Comparison of ENCODE assay signal across 8 mouse cellular contexts in genomic region chr12:106478381-106478781, GRCm38 (mm10).
DNase-seq lines count a peak whose midpoint lies in the region; ATAC-seq and TF ChIP-seq lines count a peak whose summit lies in the region.

No protein-coding gene starts in this region.

- peak overlapping the region; percentile 55 for H3K4me3 ChIP-seq in liver, adult 2 months (ENCODE audit: insufficient read depth, low read depth, low read length)
- peak overlapping the region; percentile 49 for H3K4me3 ChIP-seq in embryonic facial prominence, embryonic 10.5 days
- peak overlapping the region; percentile 23 for H3K4me3 ChIP-seq in limb, embryonic 12.5 days (replicated peaks)
- H3K4me3 ChIP-seq in olfactory bulb, adult 2 months (ENCODE audit: insufficient read depth, low read depth, low read length): peak overlapping the region; percentile 42

- no peaks in the 10 kb centered on the region for H3K9me3 ChIP-seq in embryonic facial prominence, embryonic 10.5 days
- no peaks in the 10 kb centered on the region for H3K9me3 ChIP-seq in limb, embryonic 12.5 days

- DNase-seq in liver, adult 2 months (ENCODE audit: extremely low read depth, low read depth, low spot score): peak; percentile 70
- no peak for DNase-seq in liver
- peak; percentile 63 for DNase-seq in embryonic facial prominence, embryonic 10.5 days (ENCODE audit: low spot score)
- DNase-seq in lung, adult 18-20 months: no peak
- no peak for DNase-seq in heart, postnatal 36 days
- no peak for DNase-seq in gastrocnemius, adult 18-20 months (ENCODE audit: low spot score)

- H3K36me3 ChIP-seq in liver, adult 2 months (ENCODE audit: control insufficient read depth, insufficient read depth, low read length): no peaks in the 10 kb centered on the region
- H3K36me3 ChIP-seq in embryonic facial prominence, embryonic 10.5 days (replicated peaks): no peaks in the 10 kb centered on the region
- H3K36me3 ChIP-seq in limb, embryonic 12.5 days: no peaks in the 10 kb centered on the region

- H3K4me1 ChIP-seq in liver, adult 2 months (ENCODE audit: control insufficient read depth, insufficient read depth, low read length): peaks cover 9% of the 10 kb centered on the region; the same call in 1 of the 2 replicates
- peaks cover 72% of the 10 kb centered on the region for H3K4me1 ChIP-seq in embryonic facial prominence, embryonic 10.5 days
- peaks cover 17% of the 10 kb centered on the region for H3K4me1 ChIP-seq in limb, embryonic 12.5 days (replicated peaks)
- H3K4me1 ChIP-seq in olfactory bulb, adult 2 months (ENCODE audit: control insufficient read depth, insufficient read depth, low read length): peaks cover 14% of the 10 kb centered on the region

- no peaks in the 10 kb centered on the region for H3K79me2 ChIP-seq in liver, adult 2 months (ENCODE audit: control insufficient read depth, insufficient read depth, low read length)

- intact Hi-C loops in heart, postnatal 36 days (cut with DNase I): no loop called here

- H3K27ac ChIP-seq in liver, adult 2 months (replicated peaks; ENCODE audit: insufficient read depth, low read depth, low read length): peak overlapping the region; percentile 96
- H3K27ac ChIP-seq in embryonic facial prominence, embryonic 10.5 days (replicated peaks): 0 out of 2 replicates have a peak overlapping the region, but pooled peaks have one; percentile 14
- no peak overlapping the region for H3K27ac ChIP-seq in limb, embryonic 12.5 days
- H3K27ac ChIP-seq in olfactory bulb, adult 2 months (ENCODE audit: insufficient read depth, low read depth, low read length): peak overlapping the region; percentile 69

- TF ChIP-seq POLR2A in liver, adult 2 months (IDR thresholded peaks at IDR 0.05; ENCODE audit: extremely low read depth, insufficient read depth, low read length): no peak
- no peak for TF ChIP-seq POLR2A in olfactory bulb, adult 2 months (IDR thresholded peaks at IDR 0.05; ENCODE audit: insufficient read depth, low read depth, low read length)

- H3K9ac ChIP-seq in liver, adult 2 months (ENCODE audit: low read depth, low read length): peak overlapping the region; percentile 67
- H3K9ac ChIP-seq in limb, embryonic 12.5 days (replicated peaks): 0 out of 2 replicates have a peak overlapping the region, but pooled peaks have one; percentile 18

- WGBS in liver, adult 2 months: under 1% methylated on average over 18 of the region's 18 CpGs
- under 1% methylated on average over 18 of the region's 18 CpGs for WGBS in embryonic facial prominence, embryonic 10.5 days
- under 1% methylated on average over 18 of the region's 18 CpGs for WGBS in limb, embryonic 12.5 days
- under 1% methylated on average over 18 of the region's 18 CpGs for WGBS in olfactory bulb, adult 2 months

- no peak for TF ChIP-seq CTCF in liver, adult 2 months (IDR thresholded peaks at IDR 0.05; ENCODE audit: low read depth, low read length)
- TF ChIP-seq CTCF in olfactory bulb, adult 2 months (IDR thresholded peaks at IDR 0.05; ENCODE audit: insufficient read depth, low read depth, low read length): no peak

- no peaks in the 10 kb centered on the region for H3K27me3 ChIP-seq in liver, adult 2 months (ENCODE audit: control insufficient read depth, insufficient read depth, low read length)
- H3K27me3 ChIP-seq in embryonic facial prominence, embryonic 10.5 days (replicated peaks; ENCODE audit: low read depth, poor library complexity, severe bottlenecking): peaks cover 86% of the 10 kb centered on the region
- peaks cover 90% of the 10 kb centered on the region for H3K27me3 ChIP-seq in limb, embryonic 12.5 days

- H3K4me2 ChIP-seq in limb, embryonic 12.5 days: peak overlapping the region; percentile 44

- no peak for ATAC-seq in limb, embryonic 12.5 days (ENCODE audit: insufficient number of reproducible peaks, insufficient read depth, low FRiP score, low TSS enrichment, low read depth)

Comparison
In these comparisons a context has a peak if more than half of its experiments do, and no peak if none do; other contexts are left out.
1. DNase-seq: peak in liver, adult 2 months (single experiment) and embryonic facial prominence, embryonic 10.5 days (single experiment); none in liver (single experiment), lung, adult 18-20 months (0 of 2), heart, postnatal 36 days (0 of 2) and gastrocnemius, adult 18-20 months (single experiment).
2. Peak in every context shown above with its lines, with median percentiles within 50 percentile points of each other: H3K4me3 ChIP-seq.